Mouse (Mus musculus): ENCODE results near the gene Olfr1262. TPM values are rescaled to one million over a fixed set of nuclear protein-coding genes. Genes with fewer than 3 reads are reported as not detected.

The Olfr1262 gene
- polyA plus RNA-seq (2014; fragmentation: Illumina TruSeq; extraction: RNeasy Lipid Tissue Mini Kit (QIAGEN cat#74804); ENCODE audit: insufficient read depth, low read depth, low replicate concordance) = not detected

GRCm38 (mm10) chr2:89999845-90000244 lies at the start of gene Olfr1262:
TSS of gene Olfr1262 (plus strand) at chr2:90000145.

DNA sequence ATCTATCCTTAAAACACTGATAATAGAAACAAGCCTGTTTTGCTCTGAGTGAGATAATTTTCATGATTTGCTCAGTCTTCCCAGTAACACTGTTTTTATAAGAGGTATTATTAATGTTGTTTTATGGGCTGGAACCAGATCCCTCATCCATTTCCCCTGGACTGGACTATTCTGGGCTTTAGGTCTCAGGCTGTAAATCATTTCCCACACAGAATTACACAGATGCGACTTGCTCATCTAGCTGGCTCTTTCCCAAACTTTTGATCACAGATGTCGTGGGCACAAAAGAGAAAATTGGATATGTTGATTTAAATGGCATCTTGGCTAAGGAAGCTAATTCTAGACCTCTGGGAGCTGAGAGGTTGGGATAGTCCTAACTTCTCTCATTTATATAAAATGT lies 25.8 kb upstream of the Olfr1262 start, which contains the start of gene Olfr1260:
Gene Olfr1260, plus strand, starts transcription at position 157 of the 400 bp plus-strand sequence.

DNA sequence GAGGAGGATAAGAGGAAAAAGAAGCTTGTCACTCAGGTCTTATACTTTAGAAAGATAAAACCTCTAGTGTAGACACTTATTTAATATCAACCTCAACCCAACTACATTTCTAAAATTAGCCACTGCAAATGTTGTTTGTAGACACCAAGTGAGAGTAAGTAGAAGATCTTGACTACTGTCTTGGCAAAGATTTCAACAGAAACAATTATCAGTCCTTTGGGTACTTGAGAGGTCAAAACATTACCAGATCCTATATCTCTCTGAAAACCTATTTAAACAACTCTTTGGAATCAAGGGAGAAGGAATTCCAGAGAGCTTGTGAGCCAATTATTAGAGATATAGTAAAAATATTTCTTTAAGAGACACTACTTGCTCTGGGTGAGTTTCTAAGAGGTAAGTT lies 9.0 kb upstream of the Olfr1262 start, which contains the start of gene Olfr1261:
Gene Olfr1261, plus strand, starts transcription at position 301 of the 400 bp plus-strand sequence.

DNA sequence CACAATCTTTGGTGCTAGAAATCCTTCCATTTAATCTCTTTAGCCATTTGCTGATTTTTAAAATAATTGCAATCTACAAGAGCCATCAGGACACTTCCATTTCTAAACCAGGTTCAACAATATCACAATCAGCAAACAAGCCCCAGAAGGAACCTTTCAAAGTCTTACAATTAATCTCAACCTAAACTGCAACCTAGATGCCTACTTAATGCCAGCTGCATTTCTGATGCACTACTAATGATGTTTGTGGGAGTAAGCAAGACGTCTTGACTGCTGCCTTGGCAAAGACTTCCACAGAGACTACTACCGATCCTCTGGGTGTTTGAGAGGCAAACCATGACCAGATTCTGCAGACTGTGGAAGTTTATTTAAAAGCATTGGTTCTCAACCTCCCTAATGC lies 11.9 kb downstream of the Olfr1262 start, which contains the start of gene Olfr1263:
Gene Olfr1263, plus strand, starts transcription at position 301 of the 400 bp plus-strand sequence.

GRCm38 (mm10) chr2:90025477-90025876 lies 25.5 kb downstream of the Olfr1262 start, which contains the start of gene Olfr1264:
TSS of gene Olfr1264 (minus strand) at chr2:90025577.

GRCm38 (mm10) chr2:90035037-90035436 lies 35.1 kb downstream of the Olfr1262 start, which contains the start of gene Olfr1265:
TSS of gene Olfr1265 (plus strand) at chr2:90035337.

Other genes starting within 250 kb of the Olfr1262 start
- not detected for gene Olfr1253, start 243.1 kb upstream of the Olfr1262 start, polyA plus RNA-seq (2014; fragmentation: Illumina TruSeq; extraction: RNeasy Lipid Tissue Mini Kit (QIAGEN cat#74804); ENCODE audit: insufficient read depth, low read depth, low replicate concordance)
- gene Olfr1254, start 206.5 kb upstream of the Olfr1262 start, polyA plus RNA-seq (2014; fragmentation: Illumina TruSeq; extraction: RNeasy Lipid Tissue Mini Kit (QIAGEN cat#74804); ENCODE audit: insufficient read depth, low read depth, low replicate concordance) = not detected
- gene Olfr1255, start 188.1 kb upstream of the Olfr1262 start, polyA plus RNA-seq (2014; fragmentation: Illumina TruSeq; extraction: RNeasy Lipid Tissue Mini Kit (QIAGEN cat#74804); ENCODE audit: insufficient read depth, low read depth, low replicate concordance) = not detected
- gene Olfr1256, start 158.6 kb upstream of the Olfr1262 start, polyA plus RNA-seq (2014; fragmentation: Illumina TruSeq; extraction: RNeasy Lipid Tissue Mini Kit (QIAGEN cat#74804); ENCODE audit: insufficient read depth, low read depth, low replicate concordance) = not detected
- gene Olfr48, start 151.9 kb upstream of the Olfr1262 start, polyA plus RNA-seq (2014; fragmentation: Illumina TruSeq; extraction: RNeasy Lipid Tissue Mini Kit (QIAGEN cat#74804); ENCODE audit: insufficient read depth, low read depth, low replicate concordance) = not detected
- not detected for gene Olfr1257, start 121.7 kb upstream of the Olfr1262 start, polyA plus RNA-seq (2014; fragmentation: Illumina TruSeq; extraction: RNeasy Lipid Tissue Mini Kit (QIAGEN cat#74804); ENCODE audit: insufficient read depth, low read depth, low replicate concordance)
- not detected for gene Olfr1258, start 72.8 kb upstream of the Olfr1262 start, polyA plus RNA-seq (2014; fragmentation: Illumina TruSeq; extraction: RNeasy Lipid Tissue Mini Kit (QIAGEN cat#74804); ENCODE audit: insufficient read depth, low read depth, low replicate concordance)
- gene Olfr1259, start 51.5 kb upstream of the Olfr1262 start, polyA plus RNA-seq (2014; fragmentation: Illumina TruSeq; extraction: RNeasy Lipid Tissue Mini Kit (QIAGEN cat#74804); ENCODE audit: insufficient read depth, low read depth, low replicate concordance) = not detected
- gene Olfr1260, start 25.8 kb upstream of the Olfr1262 start, polyA plus RNA-seq (2014; fragmentation: Illumina TruSeq; extraction: RNeasy Lipid Tissue Mini Kit (QIAGEN cat#74804); ENCODE audit: insufficient read depth, low read depth, low replicate concordance) = not detected
- not detected for gene Olfr1261, start 8.9 kb upstream of the Olfr1262 start, polyA plus RNA-seq (2014; fragmentation: Illumina TruSeq; extraction: RNeasy Lipid Tissue Mini Kit (QIAGEN cat#74804); ENCODE audit: insufficient read depth, low read depth, low replicate concordance)
- gene Olfr1263, start 12.0 kb downstream of the Olfr1262 start, polyA plus RNA-seq (2014; fragmentation: Illumina TruSeq; extraction: RNeasy Lipid Tissue Mini Kit (QIAGEN cat#74804); ENCODE audit: insufficient read depth, low read depth, low replicate concordance) = not detected
- gene Olfr1264, start 25.4 kb downstream of the Olfr1262 start, polyA plus RNA-seq (2014; fragmentation: Illumina TruSeq; extraction: RNeasy Lipid Tissue Mini Kit (QIAGEN cat#74804); ENCODE audit: insufficient read depth, low read depth, low replicate concordance) = not detected
- gene Olfr1265, start 35.2 kb downstream of the Olfr1262 start, polyA plus RNA-seq (2014; fragmentation: Illumina TruSeq; extraction: RNeasy Lipid Tissue Mini Kit (QIAGEN cat#74804); ENCODE audit: insufficient read depth, low read depth, low replicate concordance) = not detected
- gene Olfr140, start 63.4 kb downstream of the Olfr1262 start, polyA plus RNA-seq (2014; fragmentation: Illumina TruSeq; extraction: RNeasy Lipid Tissue Mini Kit (QIAGEN cat#74804); ENCODE audit: insufficient read depth, low read depth, low replicate concordance) = not detected
- not detected for gene Olfr1269, start 121.3 kb downstream of the Olfr1262 start, polyA plus RNA-seq (2014; fragmentation: Illumina TruSeq; extraction: RNeasy Lipid Tissue Mini Kit (QIAGEN cat#74804); ENCODE audit: insufficient read depth, low read depth, low replicate concordance)
- gene Olfr32, start 142.2 kb downstream of the Olfr1262 start, polyA plus RNA-seq (2014; fragmentation: Illumina TruSeq; extraction: RNeasy Lipid Tissue Mini Kit (QIAGEN cat#74804); ENCODE audit: insufficient read depth, low read depth, low replicate concordance) = not detected
- not detected for gene Olfr1270, start 152.9 kb downstream of the Olfr1262 start, polyA plus RNA-seq (2014; fragmentation: Illumina TruSeq; extraction: RNeasy Lipid Tissue Mini Kit (QIAGEN cat#74804); ENCODE audit: insufficient read depth, low read depth, low replicate concordance)
- gene Olfr1506, start 224.3 kb downstream of the Olfr1262 start, polyA plus RNA-seq (2014; fragmentation: Illumina TruSeq; extraction: RNeasy Lipid Tissue Mini Kit (QIAGEN cat#74804); ENCODE audit: insufficient read depth, low read depth, low replicate concordance) = not detected

Measured in lung, adult 10 weeks (tissue).